Mouse (Mus musculus): ENCODE data around the gene Tcfl5. TPM values are rescaled to one million over a fixed set of nuclear protein-coding genes. Genes with fewer than 3 reads are reported as not detected.
A peak's percentile ranks its signal among the peaks of the same experiment; 100 is the strongest.

Tcfl5 gene
- polyA plus RNA-seq (2015; fragmentation: Nextera tagmentation; extraction: Ambion mirVana), result 0.10 and 0.12 TPM in 2 replicates

- H3K9me3 ChIP-seq (ENCODE audit: control insufficient read depth, low read length), result peaks cover 14% of the 10 kb centered on the region
- H3K4me2 ChIP-seq (ENCODE audit: low read depth, low read length), result peak within 1 kb of the TSS; percentile 54
- ATAC-seq, result 0 out of 2 replicates have a peak, but pooled peaks have one; percentile 3
- no peak within 1 kb of the TSS for H3K27ac ChIP-seq (ENCODE audit: low read length)
- H3K36me3 ChIP-seq (ENCODE audit: control insufficient read depth, insufficient read depth, low read length), result no peaks in the 10 kb centered on the region
- no peak within 1 kb of the TSS for H3K9ac ChIP-seq (ENCODE audit: low read depth, low read length)
- 3% methylated on average over 46 of the region's 56 CpGs for WGBS
- peak within 1 kb of the TSS; percentile 42 for H3K4me3 ChIP-seq (ENCODE audit: low read length)
- no peaks in the 10 kb centered on the region for H3K4me1 ChIP-seq (ENCODE audit: control insufficient read depth, insufficient read depth, low read length)
- H3K27me3 ChIP-seq (replicated peaks; ENCODE audit: control insufficient read depth, insufficient read depth, low read length), result peaks cover 36% of the 10 kb centered on the region
Measured at GRCm38 (mm10) chr2:180642555-180643260, at the start of gene Tcfl5. TSS of gene Tcfl5 (minus strand) at chr2:180642708.

GRCm38 (mm10) chr2:180689841-180690240 lies 47.3 kb upstream of the Tcfl5 start:
- Histone ChIP-seq H3K27ac (ENCODE audit: low read length) (no peak overlapping the region), H3K4me2 (ENCODE audit: low read depth, low read length) (no peak overlapping the region), H3K4me1 (ENCODE audit: control insufficient read depth, insufficient read depth, low read length) (peaks cover 6% of the 10 kb centered on the region; the same call in 1 of the 2 replicates), H3K9ac (ENCODE audit: low read depth, low read length) (no peak overlapping the region), H3K27me3 (replicated peaks; ENCODE audit: control insufficient read depth, insufficient read depth, low read length) (no peaks in the 10 kb centered on the region), H3K4me3 (ENCODE audit: low read length) (no peak overlapping the region), H3K36me3 (ENCODE audit: control insufficient read depth, insufficient read depth, low read length) (peaks cover 9% of the 10 kb centered on the region), H3K9me3 (ENCODE audit: control insufficient read depth, low read length) (no peaks in the 10 kb centered on the region)
- no peak for ATAC-seq
- WGBS, result 82% methylated on average over 5 of the region's 5 CpGs

DNA sequence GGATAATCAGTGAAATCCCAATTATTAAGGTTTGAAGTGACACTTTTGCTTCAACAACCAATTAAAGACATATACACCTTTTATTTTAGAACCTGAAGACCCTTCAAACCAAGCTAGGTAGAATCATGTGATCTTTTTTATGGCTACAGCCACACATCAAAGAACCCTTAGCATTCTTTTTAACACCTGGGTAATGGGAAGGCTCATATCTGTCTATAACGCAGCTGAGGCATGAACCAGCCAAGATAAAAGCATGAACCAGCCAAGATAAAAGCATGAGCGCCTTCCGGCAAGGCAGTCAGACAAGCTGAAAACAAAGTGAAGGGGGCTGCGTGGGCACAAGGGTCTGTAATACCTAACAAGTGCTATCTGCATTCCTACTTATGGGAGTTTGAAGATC lies 41.5 kb upstream of the Tcfl5 start:
- H3K4me2 ChIP-seq (ENCODE audit: low read depth, low read length), result no peak overlapping the region
- peaks cover 24% of the 10 kb centered on the region for H3K36me3 ChIP-seq (ENCODE audit: control insufficient read depth, insufficient read depth, low read length)
- H3K9ac ChIP-seq (ENCODE audit: low read depth, low read length), result no peak overlapping the region
- no peaks in the 10 kb centered on the region for H3K27me3 ChIP-seq (replicated peaks; ENCODE audit: control insufficient read depth, insufficient read depth, low read length)
- H3K4me3 ChIP-seq (ENCODE audit: low read length), result no peak overlapping the region
- no peak for ATAC-seq
- H3K9me3 ChIP-seq (ENCODE audit: control insufficient read depth, low read length), result no peaks in the 10 kb centered on the region
- 89% methylated on average over 4 of the region's 4 CpGs for WGBS
- H3K27ac ChIP-seq (ENCODE audit: low read length), result no peak overlapping the region
- H3K4me1 ChIP-seq (ENCODE audit: control insufficient read depth, insufficient read depth, low read length), result no peaks in the 10 kb centered on the region

GRCm38 (mm10) chr2:180683524-180683923 lies 41.0 kb upstream of the Tcfl5 start:
- H3K36me3 ChIP-seq (ENCODE audit: control insufficient read depth, insufficient read depth, low read length), result peaks cover 20% of the 10 kb centered on the region
- WGBS, result 88% methylated on average over 2 of the region's 2 CpGs
- no peak overlapping the region for H3K27ac ChIP-seq (ENCODE audit: low read length)
- no peak overlapping the region for H3K4me3 ChIP-seq (ENCODE audit: low read length)
- no peak overlapping the region for H3K9ac ChIP-seq (ENCODE audit: low read depth, low read length)
- H3K4me2 ChIP-seq (ENCODE audit: low read depth, low read length), result no peak overlapping the region
- no peak for ATAC-seq
- H3K4me1 ChIP-seq (ENCODE audit: control insufficient read depth, insufficient read depth, low read length), result no peaks in the 10 kb centered on the region
- no peaks in the 10 kb centered on the region for H3K9me3 ChIP-seq (ENCODE audit: control insufficient read depth, low read length)
- H3K27me3 ChIP-seq (replicated peaks; ENCODE audit: control insufficient read depth, insufficient read depth, low read length), result no peaks in the 10 kb centered on the region

DNA sequence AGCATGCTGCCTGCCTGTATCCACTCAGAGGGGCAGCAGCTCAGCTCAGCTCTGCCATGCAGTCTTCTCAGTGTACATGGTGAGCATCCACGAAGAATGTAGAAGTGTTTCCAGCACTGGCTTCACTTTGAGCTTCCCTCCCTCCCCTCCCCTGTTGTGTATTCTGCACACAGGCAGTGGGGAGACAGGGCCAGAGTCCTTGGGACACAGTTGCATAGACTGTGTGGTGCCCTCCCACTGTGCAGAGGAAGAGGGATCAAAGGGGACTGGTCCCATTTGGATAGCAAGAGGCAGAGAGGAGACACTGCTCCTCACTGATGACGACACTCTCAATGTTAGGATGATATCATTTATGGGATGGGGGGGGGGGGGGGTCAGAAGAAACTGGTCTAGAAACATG lies 38.7 kb upstream of the Tcfl5 start:
- Histone ChIP-seq H3K9me3 (ENCODE audit: control insufficient read depth, low read length) (no peaks in the 10 kb centered on the region), H3K4me3 (ENCODE audit: low read length) (no peak overlapping the region), H3K9ac (ENCODE audit: low read depth, low read length) (no peak overlapping the region), H3K36me3 (ENCODE audit: control insufficient read depth, insufficient read depth, low read length) (peaks cover 15% of the 10 kb centered on the region), H3K27ac (ENCODE audit: low read length) (no peak overlapping the region), H3K4me2 (ENCODE audit: low read depth, low read length) (no peak overlapping the region), H3K27me3 (replicated peaks; ENCODE audit: control insufficient read depth, insufficient read depth, low read length) (no peaks in the 10 kb centered on the region), H3K4me1 (ENCODE audit: control insufficient read depth, insufficient read depth, low read length) (no peaks in the 10 kb centered on the region)
- 71% methylated on average over 2 of the region's 2 CpGs for WGBS
- ATAC-seq, result no peak

DNA sequence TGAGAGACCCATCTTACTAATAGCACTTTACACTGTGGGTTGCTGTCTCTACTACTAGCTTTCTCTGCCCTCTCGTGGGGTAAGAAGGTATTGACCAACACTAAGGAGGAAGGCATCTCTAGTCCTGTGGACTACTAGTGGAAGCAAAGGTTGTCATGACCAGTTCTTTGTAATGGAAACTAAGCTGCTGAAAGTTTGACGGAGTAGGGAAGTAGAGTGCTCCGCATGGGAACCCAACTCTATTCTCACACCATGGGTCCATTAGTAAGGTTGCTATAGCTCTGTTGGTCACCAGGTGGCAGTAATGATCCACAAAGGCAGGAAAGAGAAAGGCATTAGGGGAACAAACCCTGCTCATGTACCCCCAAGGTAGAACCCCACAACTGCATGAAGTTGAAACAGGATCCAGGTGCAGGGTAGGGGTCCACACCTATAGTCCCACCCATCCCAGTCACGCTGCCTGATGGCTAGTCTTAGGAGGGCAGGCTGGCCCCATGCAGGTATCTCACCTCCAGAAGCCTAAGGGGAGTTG lies 36.2 kb upstream of the Tcfl5 start:
- no peaks in the 10 kb centered on the region for H3K27me3 ChIP-seq (replicated peaks; ENCODE audit: control insufficient read depth, insufficient read depth, low read length)
- H3K4me2 ChIP-seq (ENCODE audit: low read depth, low read length), result no peak overlapping the region
- ATAC-seq, result peak; percentile 67
- no peak overlapping the region for H3K4me3 ChIP-seq (ENCODE audit: low read length)
- no peak overlapping the region for H3K9ac ChIP-seq (ENCODE audit: low read depth, low read length)
- 25% methylated on average over 4 of the region's 4 CpGs for WGBS
- peaks cover 18% of the 10 kb centered on the region for H3K36me3 ChIP-seq (ENCODE audit: control insufficient read depth, insufficient read depth, low read length)
- no peak overlapping the region for H3K27ac ChIP-seq (ENCODE audit: low read length)
- H3K9me3 ChIP-seq (ENCODE audit: control insufficient read depth, low read length), result no peaks in the 10 kb centered on the region
- H3K4me1 ChIP-seq (ENCODE audit: control insufficient read depth, insufficient read depth, low read length), result no peaks in the 10 kb centered on the region

GRCm38 (mm10) chr2:180676706-180677105 lies 34.2 kb upstream of the Tcfl5 start:
- Histone ChIP-seq H3K4me2 (ENCODE audit: low read depth, low read length) (no peak overlapping the region), H3K27ac (ENCODE audit: low read length) (no peak overlapping the region), H3K27me3 (replicated peaks; ENCODE audit: control insufficient read depth, insufficient read depth, low read length) (no peaks in the 10 kb centered on the region), H3K36me3 (ENCODE audit: control insufficient read depth, insufficient read depth, low read length) (peaks cover 17% of the 10 kb centered on the region), H3K9ac (ENCODE audit: low read depth, low read length) (no peak overlapping the region), H3K4me3 (ENCODE audit: low read length) (no peak overlapping the region), H3K9me3 (ENCODE audit: control insufficient read depth, low read length) (no peaks in the 10 kb centered on the region), H3K4me1 (ENCODE audit: control insufficient read depth, insufficient read depth, low read length) (no peaks in the 10 kb centered on the region)
- ATAC-seq, result no peak
- 79% methylated on average over 2 of the region's 2 CpGs for WGBS

- Histone ChIP-seq H3K4me1 (ENCODE audit: control insufficient read depth, insufficient read depth, low read length) (no peaks in the 10 kb centered on the region), H3K9me3 (ENCODE audit: control insufficient read depth, low read length) (no peaks in the 10 kb centered on the region), H3K4me2 (ENCODE audit: low read depth, low read length) (no peak overlapping the region), H3K27me3 (replicated peaks; ENCODE audit: control insufficient read depth, insufficient read depth, low read length) (no peaks in the 10 kb centered on the region), H3K4me3 (ENCODE audit: low read length) (no peak overlapping the region), H3K27ac (ENCODE audit: low read length) (no peak overlapping the region), H3K9ac (ENCODE audit: low read depth, low read length) (no peak overlapping the region), H3K36me3 (ENCODE audit: control insufficient read depth, insufficient read depth, low read length) (peaks cover 12% of the 10 kb centered on the region; the same call in 1 of the 2 replicates)
- ATAC-seq, result no peak
- 83% methylated on average over 4 of the region's 4 CpGs for WGBS
Measured at GRCm38 (mm10) chr2:180662008-180662407, 19.5 kb upstream of the Tcfl5 start.

DNA sequence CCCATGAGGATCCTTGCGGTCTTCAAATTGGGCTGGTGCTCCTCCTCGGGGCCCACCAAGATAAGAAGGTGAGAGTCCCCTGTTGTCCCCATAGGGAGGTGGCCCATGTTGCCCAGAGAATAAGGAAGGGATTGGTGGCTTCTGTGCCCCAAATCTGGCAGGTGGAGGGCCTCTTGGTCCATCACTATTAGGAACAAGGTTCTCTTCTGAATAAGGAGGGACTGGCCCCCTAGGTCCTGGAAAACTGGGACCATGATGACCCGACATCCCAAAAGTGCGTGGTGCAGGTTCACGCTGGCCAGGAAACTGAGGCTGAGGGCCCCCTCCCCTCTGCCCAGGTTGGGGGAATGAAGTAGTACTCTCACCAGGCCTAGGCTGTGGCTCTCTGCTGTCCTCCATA lies 18.0 kb upstream of the Tcfl5 start:
- no peak overlapping the region for H3K27ac ChIP-seq (ENCODE audit: low read length)
- WGBS, result 93% methylated on average over 5 of the region's 5 CpGs
- no peaks in the 10 kb centered on the region for H3K27me3 ChIP-seq (replicated peaks; ENCODE audit: control insufficient read depth, insufficient read depth, low read length)
- H3K4me3 ChIP-seq (ENCODE audit: low read length), result no peak overlapping the region
- no peak for ATAC-seq
- peaks cover 12% of the 10 kb centered on the region; the same call in 1 of the 2 replicates for H3K36me3 ChIP-seq (ENCODE audit: control insufficient read depth, insufficient read depth, low read length)
- H3K4me1 ChIP-seq (ENCODE audit: control insufficient read depth, insufficient read depth, low read length), result no peaks in the 10 kb centered on the region
- no peaks in the 10 kb centered on the region for H3K9me3 ChIP-seq (ENCODE audit: control insufficient read depth, low read length)
- H3K4me2 ChIP-seq (ENCODE audit: low read depth, low read length), result no peak overlapping the region
- H3K9ac ChIP-seq (ENCODE audit: low read depth, low read length), result no peak overlapping the region

Measured in intestine, embryonic 16.5 days (tissue).